17 mouse cellular contexts compared by ENCODE assay signal in genomic region chr7:78409970-78410369, GRCm38 (mm10).
A peak's percentile ranks its signal among the peaks of the same experiment; 100 is the strongest.
DNase-seq lines count a peak whose midpoint lies in the region; TF ChIP-seq lines count a peak whose summit lies in the region.
"Had no signal": no experiment of that assay in that cellular context is flagged by ENCODE, and none has a peak within 500 bp of the region (broad histone marks: within the 10 kb centered on the region; RNA-seq: fewer than 3 reads in every experiment).

No protein-coding gene starts in this region.

- H3K4me1 ChIP-seq in heart, adult 2 months (ENCODE audit: control insufficient read depth, insufficient read depth, low read length) = no peaks in the 10 kb centered on the region
- H3K4me1 ChIP-seq: embryonic facial prominence, embryonic 12.5 days; forebrain, embryonic 12.5 days; heart, embryonic 13.5 days; hindbrain, embryonic 12.5 days had no signal

- no peak overlapping the region for H3K9ac ChIP-seq in heart, adult 2 months (ENCODE audit: low read depth, low read length)
- H3K9ac ChIP-seq: embryonic facial prominence, embryonic 12.5 days; forebrain, embryonic 12.5 days; heart, embryonic 13.5 days; hindbrain, embryonic 12.5 days had no signal

- peak overlapping the region; percentile 36 for H3K27ac ChIP-seq in left cerebral cortex, adult 2 months
- no peak overlapping the region for H3K27ac ChIP-seq in heart, adult 2 months
- H3K27ac ChIP-seq: embryonic facial prominence, embryonic 12.5 days; forebrain, embryonic 12.5 days; heart, embryonic 13.5 days; hindbrain, embryonic 12.5 days; hindbrain, postnatal 0 days had no signal

- no peaks in the 10 kb centered on the region for H3K79me2 ChIP-seq in heart, adult 2 months (replicated peaks; ENCODE audit: control insufficient read depth, insufficient read depth, low read length)

- TF ChIP-seq POLR2A in heart, adult 2 months (IDR thresholded peaks at IDR 0.05; ENCODE audit: insufficient read depth, low read depth, low read length) = no peak

- no peak for TF ChIP-seq CTCF in left cerebral cortex, adult 2 months (IDR thresholded peaks at IDR 0.05)
- no peak for TF ChIP-seq CTCF in heart, adult 2 months (IDR thresholded peaks at IDR 0.05)

- no peaks in the 10 kb centered on the region for H3K36me3 ChIP-seq in heart, adult 2 months (ENCODE audit: control insufficient read depth, insufficient read depth, low read length)
- H3K36me3 ChIP-seq: embryonic facial prominence, embryonic 12.5 days; forebrain, embryonic 12.5 days; heart, embryonic 13.5 days; hindbrain, embryonic 12.5 days had no signal

- intact Hi-C loops in left cerebral cortex, adult 2 months (cut with DNase I) = no loop called here
- intact Hi-C loops in left cerebral cortex, postnatal 14 days (cut with DNase I) = no loop called here
- intact Hi-C loops in heart, adult 2 months (cut with DNase I) = no loop called here

- no peak overlapping the region for H3K4me3 ChIP-seq in left cerebral cortex, adult 2 months
- no peak overlapping the region for H3K4me3 ChIP-seq in heart, adult 2 months
- H3K4me3 ChIP-seq: embryonic facial prominence, embryonic 12.5 days; forebrain, embryonic 12.5 days; heart, embryonic 13.5 days; hindbrain, embryonic 12.5 days had no signal

- DNase-seq in left cerebral cortex, adult 2 months (ENCODE audit: extremely low spot score in 1 of 2, low spot score in 2 of 2) = no peak
- no peak for DNase-seq in left cerebral cortex, postnatal 14 days (ENCODE audit: low spot score in 2 of 2)
- DNase-seq in Muller cell, postnatal 12 days (ENCODE audit: inconsistent ontology term) = peak; percentile 11
- DNase-seq in brain, adult 2 months (ENCODE audit: low read depth, low spot score) = peak; percentile 54
- peak; percentile 29 for DNase-seq in retina, postnatal 7 days (ENCODE audit: low read depth, low spot score)
- no peak for DNase-seq in heart, adult 2 months
- DNase-seq: adrenal gland, adult 8-10 months; adrenal gland, postnatal 36 days; cerebellum, adult 11 months; cerebellum, adult 8-10 months; gastrocnemius, postnatal 10 days; heart, postnatal 4 days had no signal

- WGBS in heart, adult 2 months = 59% methylated on average over 5 of the region's 5 CpGs

- TF ChIP-seq EP300 in heart, adult 2 months (IDR thresholded peaks at IDR 0.05; ENCODE audit: insufficient read depth, low read depth, low read length) = no peak

- H3K27me3 ChIP-seq in heart, adult 2 months (ENCODE audit: control insufficient read depth, insufficient read depth, low read length) = no peaks in the 10 kb centered on the region
- H3K27me3 ChIP-seq: embryonic facial prominence, embryonic 12.5 days; forebrain, embryonic 12.5 days; heart, embryonic 13.5 days; hindbrain, embryonic 12.5 days had no signal

Comparison
In these comparisons a context has a peak if more than half of its experiments do, and no peak if none do; other contexts are left out.
1. DNase-seq: peak in Muller cell, postnatal 12 days (single experiment), brain, adult 2 months (single experiment) and retina, postnatal 7 days (single experiment); none in left cerebral cortex, adult 2 months (0 of 2), left cerebral cortex, postnatal 14 days (0 of 2) and heart, adult 2 months (0 of 2).